Mouse (Mus musculus) spleen, postnatal 36 days (tissue): ENCODE data around the gene Agpat4.
A peak's percentile ranks its signal among the peaks of the same experiment; 100 is the strongest.
"Not testable (repeated sequence)": the region's sequence is repeated elsewhere in the genome, so short reads cannot be mapped to it uniquely, and the experiment has no call there.

ENCODE experiments used
- DNase-seq, 2 experiments: peaks; one replicate each; pipeline ENCODE4 v3.0.0; 2022; ENCODE audit warnings: low spot score in 2 of 2, mixed read lengths in 1 of 2

The Agpat4 gene

DNA sequence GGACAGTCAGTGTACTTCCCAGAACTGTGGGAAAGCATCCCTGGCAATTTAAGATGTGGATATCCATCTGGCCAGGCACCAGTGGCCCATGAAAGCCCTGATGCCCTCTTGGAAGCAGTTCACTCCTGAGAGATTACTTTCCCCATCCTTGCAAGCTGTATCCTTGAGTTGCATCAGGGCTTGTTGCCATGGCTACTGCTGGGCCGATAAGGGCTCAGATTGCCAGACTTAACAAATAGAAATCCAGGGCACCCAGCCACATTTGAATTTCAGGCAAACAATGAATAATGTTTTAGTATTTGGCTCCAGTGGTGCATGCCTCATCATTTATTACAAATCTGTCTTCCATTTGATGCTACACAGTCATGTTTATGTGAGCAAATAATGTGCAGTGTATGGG, 69.3 kb downstream of the Agpat4 start:
- no peak for DNase-seq

GRCm38 (mm10) chr17:12195137-12195536, 76.6 kb downstream of the Agpat4 start:
- no peak for DNase-seq

DNA sequence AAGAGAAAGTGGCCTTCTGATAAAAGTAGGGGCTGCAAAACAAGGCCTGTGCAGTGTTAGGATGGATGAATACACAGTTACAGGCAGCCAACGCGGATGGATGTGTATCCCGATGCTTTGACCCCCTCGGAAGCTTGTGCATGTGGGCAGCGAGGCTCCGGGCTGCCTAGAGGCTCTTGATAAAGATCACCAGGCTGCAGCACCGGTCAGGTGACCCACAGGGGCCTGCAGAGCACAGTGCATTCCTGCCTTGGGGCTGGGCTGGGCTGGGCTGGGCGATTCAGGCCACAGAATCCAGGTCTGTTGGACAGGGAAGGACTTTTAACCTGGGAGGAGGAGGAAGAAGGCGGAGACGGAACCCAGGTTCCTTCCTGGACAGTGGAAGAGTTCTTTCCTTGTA, 77.1 kb downstream of the Agpat4 start:
- DNase-seq: no peak

DNA sequence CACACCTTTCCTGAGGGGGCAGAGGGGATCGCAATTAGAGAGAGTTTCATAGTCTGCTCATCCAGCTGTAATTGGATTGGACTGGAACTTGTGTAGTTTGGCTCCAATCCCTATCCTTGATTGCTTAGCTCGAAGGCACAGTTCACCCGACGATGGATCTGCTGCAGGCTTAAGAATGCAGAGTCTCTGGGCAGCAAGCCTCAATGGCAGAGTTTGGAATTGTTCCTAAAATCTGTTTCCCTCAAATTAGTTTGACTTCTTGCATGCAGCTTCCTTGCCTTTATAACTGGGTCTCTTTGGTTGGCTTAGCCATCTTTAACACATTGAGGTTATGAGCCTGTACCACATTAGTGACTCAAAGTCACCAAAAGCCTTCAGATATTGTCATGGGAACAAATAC, 81.4 kb downstream of the Agpat4 start:
- no peak for DNase-seq

DNA sequence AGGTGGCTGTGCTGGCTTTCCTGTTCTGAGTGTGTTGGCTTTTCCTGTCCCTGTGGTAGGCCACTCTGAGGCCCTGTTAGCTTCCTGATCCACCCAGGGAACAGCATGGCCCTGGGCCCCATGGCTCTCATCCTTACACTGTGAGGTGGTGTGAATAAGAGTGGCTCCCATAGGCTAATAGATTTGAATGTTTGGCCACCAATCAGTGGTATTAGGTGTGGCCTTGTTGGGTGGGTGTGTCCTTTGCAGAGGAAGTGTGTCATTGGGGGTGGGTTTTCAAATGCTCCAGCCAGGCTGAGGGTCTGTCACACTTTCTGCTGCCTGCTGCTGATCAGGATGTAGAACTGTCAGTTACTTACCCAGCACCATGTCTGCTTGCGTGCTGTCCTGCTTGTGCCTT, 82.6 kb downstream of the Agpat4 start:
- no peak for DNase-seq

- DNase-seq: no peak
These were observed 85.0 kb downstream of the Agpat4 start for GRCm38 (mm10) chr17:12203414-12203897.

DNA sequence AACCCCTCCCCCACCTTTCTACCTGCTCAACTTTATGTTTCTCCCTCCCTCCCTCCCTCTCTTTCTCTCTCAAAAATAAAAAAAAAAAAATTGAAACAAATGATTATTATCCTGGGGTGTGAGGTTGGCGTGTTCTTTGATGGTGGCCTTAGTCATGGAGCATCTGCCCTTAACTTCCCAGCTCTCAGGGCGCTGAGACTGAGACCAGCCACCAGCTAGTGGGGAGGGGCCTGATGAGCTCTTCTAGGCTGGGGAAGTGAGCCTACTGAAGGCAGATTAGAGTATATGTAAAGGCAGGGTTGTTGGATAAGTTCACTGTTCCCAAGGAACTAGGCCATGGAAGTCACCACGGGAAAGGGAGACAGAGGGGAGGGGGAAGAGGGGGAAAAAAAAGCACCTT, 85.7 kb downstream of the Agpat4 start:
- peak in 1 of 2 experiments; percentile 33 for DNase-seq

DNA sequence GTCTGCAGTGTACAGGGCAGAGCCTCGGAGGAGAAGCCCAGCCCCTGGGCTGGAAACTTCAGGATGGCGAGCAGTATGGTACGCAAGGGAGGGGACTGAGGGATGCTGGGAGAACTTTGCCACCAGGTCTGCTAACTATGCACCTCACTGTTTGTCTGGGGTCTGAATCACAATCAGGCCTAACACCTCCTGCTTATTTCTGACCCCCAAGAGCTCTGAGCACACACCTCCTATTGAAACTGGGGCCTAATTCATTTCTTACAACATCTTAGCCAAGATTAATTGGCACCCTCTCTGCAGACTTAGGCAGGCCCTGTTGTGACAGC, 86.1 kb downstream of the Agpat4 start:
- DNase-seq: no peak

DNA sequence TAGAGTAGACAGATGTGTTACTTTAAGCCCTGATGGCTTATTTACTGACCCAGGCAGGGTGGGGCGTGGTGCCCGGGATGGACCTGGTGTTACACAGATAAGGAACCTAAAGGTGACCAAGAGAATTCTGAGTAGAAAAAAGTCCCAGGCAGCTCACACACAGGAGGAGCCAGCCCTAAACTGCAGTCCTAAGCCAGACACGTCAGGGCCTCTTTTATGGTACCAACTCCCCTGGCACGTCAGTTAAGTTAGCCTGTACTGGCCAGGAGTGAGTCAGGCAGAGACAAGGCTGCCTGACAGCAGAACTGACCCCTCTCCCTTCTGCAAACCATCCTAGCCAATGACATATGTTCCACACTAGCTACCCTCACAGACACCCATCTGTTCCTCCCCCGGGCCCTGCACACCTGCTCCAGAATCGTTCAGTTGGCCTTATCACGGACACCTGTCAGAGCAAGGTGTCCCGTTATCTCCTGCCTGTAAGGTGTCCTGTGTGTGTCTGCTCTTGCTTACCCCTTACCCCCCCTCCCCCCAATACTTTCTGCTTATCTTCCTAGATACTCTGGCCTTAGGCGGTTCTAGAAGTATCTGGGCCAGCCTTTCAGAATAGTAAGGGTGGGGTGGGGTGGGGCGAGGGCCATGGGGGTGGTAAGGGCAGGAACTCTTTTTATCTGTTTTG, 86.7 kb downstream of the Agpat4 start:
- peak; percentile 64 to 85 for DNase-seq

GRCm38 (mm10) chr17:12205694-12206075, 87.2 kb downstream of the Agpat4 start:
- DNase-seq: peak; percentile 47

DNA sequence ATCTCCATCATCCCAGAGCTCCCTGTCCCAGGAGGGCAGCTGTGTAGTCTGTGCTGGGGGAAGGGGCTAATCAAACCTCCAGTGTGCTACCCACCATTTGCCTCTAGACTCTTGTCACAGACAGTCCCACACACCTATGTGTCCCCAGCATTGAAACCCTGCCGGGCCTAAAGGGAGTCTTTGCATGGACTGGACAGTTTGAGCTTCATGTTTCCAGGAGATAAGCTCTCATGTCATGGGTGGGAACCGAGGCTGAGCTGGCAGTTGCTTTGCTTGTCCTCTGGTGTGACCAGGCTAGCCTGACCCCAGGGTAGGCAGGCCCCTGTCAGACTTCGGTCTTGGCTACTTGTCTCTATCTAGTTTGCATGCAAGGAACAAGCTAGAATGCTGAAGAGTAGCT, 87.7 kb downstream of the Agpat4 start:
- DNase-seq: peak; percentile 53 to 70

DNA sequence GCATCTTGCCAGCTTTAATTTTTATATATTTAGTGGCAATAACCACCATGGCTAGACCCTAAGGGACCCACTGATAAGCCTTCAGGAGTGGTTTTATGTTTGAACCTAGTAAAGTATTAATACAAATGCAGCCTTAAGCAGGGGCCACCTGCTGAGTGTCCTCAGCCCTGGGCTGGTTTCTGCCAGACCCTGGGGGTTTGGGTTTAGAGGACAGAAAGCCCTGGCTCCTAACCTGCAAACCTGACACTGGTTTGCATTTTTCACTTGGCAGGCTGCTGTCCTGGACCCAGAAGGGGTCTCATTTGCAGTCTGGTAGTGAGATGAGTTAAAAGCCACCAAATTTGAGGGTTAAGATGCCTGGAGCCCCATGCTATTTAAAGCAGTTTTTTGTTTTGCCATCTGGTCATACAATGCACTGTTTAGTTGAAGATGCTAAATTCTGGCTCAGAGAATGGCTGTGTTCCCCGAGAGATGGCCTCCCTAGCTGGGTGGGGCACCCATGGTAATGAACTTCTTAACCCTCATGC, 88.6 kb downstream of the Agpat4 start:
- no peak for DNase-seq

- no peak for DNase-seq
These were observed 91.0 kb downstream of the Agpat4 start for GRCm38 (mm10) chr17:12209481-12209880.

GRCm38 (mm10) chr17:12210544-12211132, 92.1 kb downstream of the Agpat4 start:
- DNase-seq: peak; percentile 73 to 77

DNA sequence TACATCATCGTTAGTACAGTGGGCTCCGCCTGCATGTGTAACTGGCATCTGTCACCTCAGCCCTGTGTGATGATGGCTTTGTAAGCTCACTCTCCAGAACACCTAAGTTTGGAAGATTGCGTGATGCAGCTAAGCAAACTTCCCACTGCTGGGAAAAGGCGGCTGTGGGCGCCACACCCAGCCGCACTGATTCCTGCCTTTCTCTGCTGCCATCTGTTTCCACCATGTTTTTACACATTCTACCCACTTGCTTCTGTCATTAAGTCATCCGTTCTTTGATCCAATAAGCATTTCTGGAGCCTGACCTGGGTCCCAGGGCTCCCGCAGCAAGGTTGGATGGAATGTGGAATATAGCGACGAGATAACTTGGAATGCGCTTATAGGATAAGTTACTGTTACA, 93.4 kb downstream of the Agpat4 start:
- DNase-seq: no peak

- no peak for DNase-seq
These were observed 93.8 kb downstream of the Agpat4 start for GRCm38 (mm10) chr17:12212341-12212740.

GRCm38 (mm10) chr17:12213430-12213829, 94.9 kb downstream of the Agpat4 start:
- no peak for DNase-seq

GRCm38 (mm10) chr17:12216224-12216623, 97.7 kb downstream of the Agpat4 start:
- DNase-seq: no peak

DNA sequence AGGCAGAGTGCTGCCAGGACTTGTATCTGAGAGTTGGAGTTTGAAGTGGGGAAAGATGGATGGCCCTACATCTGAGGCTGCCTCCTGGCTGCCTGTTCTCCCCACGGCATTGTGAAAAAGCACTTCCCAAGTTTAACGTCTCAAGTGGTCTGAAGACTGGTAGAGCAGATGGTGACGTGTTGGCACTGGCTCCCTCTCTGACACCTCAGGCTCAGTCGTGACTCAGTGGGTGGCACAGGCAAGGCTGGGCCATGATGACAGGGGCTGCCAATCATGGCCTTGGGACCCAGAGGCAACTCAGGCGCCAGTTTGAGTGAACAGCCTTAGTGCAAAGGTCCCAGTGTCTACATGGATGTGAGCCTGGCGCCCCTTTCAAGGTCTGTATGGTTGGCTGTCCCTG, 103.4 kb downstream of the Agpat4 start:
- DNase-seq: no peak

- DNase-seq: no peak
These were observed 105.2 kb downstream of the Agpat4 start for GRCm38 (mm10) chr17:12223682-12224081.

DNA sequence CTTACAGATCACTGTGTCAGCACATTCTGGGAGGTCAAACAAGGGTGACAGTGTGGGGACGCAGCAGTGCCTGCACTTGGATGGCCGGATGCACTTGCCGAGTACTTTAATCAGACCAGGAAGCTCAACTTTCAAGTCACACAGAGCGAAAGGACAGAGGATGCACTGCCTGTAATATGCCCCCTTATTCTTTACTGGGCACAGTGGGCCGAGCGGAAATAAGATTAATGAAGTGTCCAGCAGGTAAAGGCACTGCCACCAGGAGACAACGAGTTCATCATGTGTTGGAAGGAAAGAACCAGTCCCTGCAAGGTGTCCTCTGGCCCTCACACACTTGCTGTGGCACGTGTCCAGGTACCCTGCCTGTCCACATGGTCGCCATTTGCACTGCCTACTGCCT, 105.6 kb downstream of the Agpat4 start:
- no peak for DNase-seq

DNA sequence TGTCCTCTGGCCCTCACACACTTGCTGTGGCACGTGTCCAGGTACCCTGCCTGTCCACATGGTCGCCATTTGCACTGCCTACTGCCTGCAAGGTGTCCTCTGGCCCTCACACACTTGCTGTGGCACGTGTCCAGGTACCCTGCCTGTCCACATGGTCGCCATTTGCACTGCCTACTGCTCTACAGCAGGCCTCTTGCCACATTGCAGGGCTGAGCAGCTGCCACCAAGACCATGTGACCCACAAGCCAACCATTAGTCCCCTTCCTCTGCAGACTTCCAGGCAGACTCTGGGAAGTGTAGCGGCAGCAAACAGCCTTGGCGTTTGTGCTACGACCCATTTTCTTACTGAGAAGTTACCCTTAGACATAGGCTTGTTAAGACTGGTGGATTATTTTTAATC, 106.0 kb downstream of the Agpat4 start:
- not testable (repeated sequence) for DNase-seq

DNA sequence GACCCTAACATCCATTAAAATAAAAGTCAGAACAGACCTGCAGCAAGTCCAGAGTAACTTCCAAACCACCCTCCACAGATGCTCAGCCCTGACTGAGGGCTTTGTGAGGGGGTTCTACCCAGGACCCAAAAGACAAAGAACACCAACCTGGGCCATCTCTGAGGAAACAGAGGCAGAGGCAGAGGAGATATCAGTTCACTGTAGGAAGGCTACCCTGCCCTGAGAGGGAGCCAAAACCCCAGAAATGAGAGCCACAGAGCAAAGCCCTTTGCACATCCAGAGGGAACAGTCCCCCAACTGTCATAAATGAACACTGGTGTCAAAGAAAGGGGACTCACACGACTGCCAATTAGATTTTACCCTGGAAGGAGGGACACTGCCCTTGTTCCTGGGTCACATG, 106.7 kb downstream of the Agpat4 start:
- DNase-seq: no peak

- DNase-seq: no peak
These were observed 108.0 kb downstream of the Agpat4 start for GRCm38 (mm10) chr17:12226551-12226950.
